Mouse (Mus musculus) C2C12 (cell line): ENCODE data around the gene Cped1.

Source experiments
- CTCF ChIP-seq: IDR thresholded peaks from one replicate; pipeline ENCODE4 v1.5.1; 2011; ENCODE audit not compliant: control insufficient read depth, insufficient read depth, insufficient read length
- FOSL1 ChIP-seq: IDR thresholded peaks from one replicate; pipeline ENCODE4 v1.8.0; 2011; ENCODE audit warnings: mild to moderate bottlenecking, low read length; ENCODE audit not compliant: poor library complexity, insufficient read depth, severe bottlenecking

DNA sequence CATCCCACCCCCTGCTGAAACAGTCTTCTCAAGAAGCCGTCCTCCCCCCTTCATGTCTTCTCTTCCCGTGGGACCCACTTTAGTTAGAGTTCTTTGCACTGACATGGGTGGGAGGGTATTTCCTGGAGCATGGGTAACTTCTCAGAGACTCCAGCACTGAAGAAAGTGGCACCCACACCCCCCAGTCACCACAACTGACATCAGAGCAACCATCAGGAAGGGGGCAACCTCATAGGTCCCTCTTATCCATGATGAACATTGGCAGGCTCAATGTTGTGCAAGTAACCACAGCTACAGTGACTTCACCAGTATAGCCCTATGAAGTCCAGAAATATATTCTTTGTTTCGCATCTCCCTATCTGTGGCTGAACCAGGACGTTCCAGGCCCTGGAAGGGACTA is 30.2 kb upstream of the Cped1 start:
- no peak for TF ChIP-seq CTCF
- no peak for TF ChIP-seq FOSL1
